Mouse (Mus musculus) lung, adult 2 months (tissue): Measurements from ENCODE around the gene Gm45140.

Source experiments
- CTCF ChIP-seq: fragments of 200-500 bp; IDR thresholded peaks from 2 replicates; pipeline ENCODE4 v1.5.1; 2011; ENCODE audit warnings: mild to moderate bottlenecking, low read length, control low read depth; ENCODE audit not compliant: insufficient read depth
- POLR2A ChIP-seq: fragments of 200-500 bp; IDR thresholded peaks from 2 replicates; pipeline ENCODE4 v1.6.1; 2011; ENCODE audit warnings: low read depth, mild to moderate bottlenecking, control low read depth, low read length, borderline replicate concordance; ENCODE audit errors: extremely low read depth

DNA sequence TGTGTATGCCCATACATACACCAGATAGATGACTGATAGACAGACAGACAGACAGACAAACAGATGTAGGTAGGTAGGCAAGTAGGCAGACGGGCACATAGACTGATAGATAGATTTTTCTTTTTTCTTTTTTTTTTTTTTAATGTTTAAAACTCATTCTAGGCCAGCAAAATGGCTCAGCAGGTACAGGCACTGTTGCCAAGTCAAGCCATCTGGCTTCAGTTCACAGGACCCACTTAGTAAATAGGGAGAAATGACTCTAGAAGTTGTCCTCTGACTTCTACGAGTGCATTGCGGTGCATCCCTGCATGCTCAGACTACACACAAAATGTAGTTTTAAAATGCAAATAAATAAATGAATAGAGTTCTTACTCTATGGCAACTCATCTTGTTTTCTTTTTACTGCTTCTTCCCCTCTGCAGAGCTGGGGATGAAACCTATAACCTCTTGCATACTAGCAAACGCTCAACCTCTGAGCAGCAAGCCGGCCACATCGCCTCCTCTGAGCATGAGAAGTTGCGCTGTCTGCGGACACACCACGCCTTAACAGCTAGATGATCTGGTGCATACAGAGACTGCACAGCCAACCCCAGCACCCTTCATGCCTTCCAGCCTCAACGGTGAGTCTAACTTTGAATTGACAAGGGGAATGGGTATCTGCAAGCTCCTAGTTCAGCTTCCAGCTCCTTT, 41.6 kb downstream of the Gm45140 start:
- TF ChIP-seq POLR2A (no peak), CTCF (no peak)
